Mouse (Mus musculus) layer of hippocampus, adult 2 months (tissue): ENCODE results near the gene Arrdc1. TPM values are rescaled to one million over a fixed set of nuclear protein-coding genes. Genes with fewer than 3 reads are reported as not detected.
"Not testable (repeated sequence)": the region's sequence is repeated elsewhere in the genome, so short reads cannot be mapped to it uniquely, and the experiment has no call there.

Source experiments
- DNase-seq, 2 experiments: peaks; one replicate each; pipeline ENCODE4 v3.0.0; 2022; ENCODE audit warnings: low spot score in 2 of 2
- H3K27ac ChIP-seq: fragments of 200-600 bp; 2 replicates; pipeline ENCODE4 v1.8.1; 2022
- H3K4me3 ChIP-seq: fragments of 200-600 bp; 2 replicates; pipeline ENCODE4 v1.8.1; 2022; ENCODE audit warnings: mild to moderate bottlenecking
- CTCF ChIP-seq: fragments of 200-600 bp; conservative IDR thresholded peaks from 2 replicates; pipeline ENCODE4 v1.8.1; 2022; ENCODE audit warnings: antibody characterized with exemption, mild to moderate bottlenecking, moderate library complexity
- total RNA-seq, 2 experiments: library from RNA; stranded (reverse); gene quantifications; 2 replicates each; pipeline ENCODE4 v1.2.3; 2021

The Arrdc1 gene
- total RNA-seq, 2 experiments from 2014 or later: 11.5 to 18.3 TPM

- TF ChIP-seq CTCF: peak; percentile 65
- DNase-seq: peak in 1 of 2 experiments; percentile 35
- not testable (repeated sequence) for H3K27ac ChIP-seq, H3K4me3 ChIP-seq
These were observed 9.3 kb upstream of the Arrdc1 start for GRCm38 (mm10) chr2:24944304-24944703.

GRCm38 (mm10) chr2:24942092-24942491 lies 7.0 kb upstream of the Arrdc1 start:
- no peak overlapping the region for H3K4me3 ChIP-seq
- DNase-seq: no peak
- TF ChIP-seq CTCF: no peak
- no peak overlapping the region for H3K27ac ChIP-seq

DNA sequence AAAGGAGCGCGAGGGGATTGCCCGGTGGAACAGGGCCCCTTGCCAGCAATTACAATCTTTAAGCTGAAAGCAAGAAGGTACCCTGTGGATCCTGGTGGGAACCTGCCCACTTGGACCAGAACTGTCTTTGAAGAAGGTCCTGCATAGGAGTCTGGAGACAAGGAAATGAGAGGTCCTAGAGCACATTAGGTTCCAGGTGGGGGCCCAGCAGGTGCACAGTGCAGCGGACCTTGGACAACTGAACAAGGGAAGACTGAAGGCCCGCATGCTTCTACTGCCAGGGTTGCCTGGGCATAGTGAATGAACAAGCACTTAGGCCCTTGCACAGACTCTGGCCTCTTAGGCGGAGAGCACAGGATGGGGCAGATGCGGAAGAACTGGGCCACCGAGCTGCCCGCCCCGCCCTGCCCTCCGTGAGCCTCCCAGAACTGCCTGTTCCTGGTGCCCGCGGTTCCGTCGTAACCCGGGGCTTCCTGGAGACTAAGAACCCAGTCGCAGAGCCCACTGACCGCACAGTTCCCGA lies 550 bp downstream of the Arrdc1 start:
- Histone ChIP-seq H3K4me3 (peak overlapping the region; percentile 74), H3K27ac (peak overlapping the region; percentile 78)
- no peak for TF ChIP-seq CTCF
- DNase-seq: no peak

DNA sequence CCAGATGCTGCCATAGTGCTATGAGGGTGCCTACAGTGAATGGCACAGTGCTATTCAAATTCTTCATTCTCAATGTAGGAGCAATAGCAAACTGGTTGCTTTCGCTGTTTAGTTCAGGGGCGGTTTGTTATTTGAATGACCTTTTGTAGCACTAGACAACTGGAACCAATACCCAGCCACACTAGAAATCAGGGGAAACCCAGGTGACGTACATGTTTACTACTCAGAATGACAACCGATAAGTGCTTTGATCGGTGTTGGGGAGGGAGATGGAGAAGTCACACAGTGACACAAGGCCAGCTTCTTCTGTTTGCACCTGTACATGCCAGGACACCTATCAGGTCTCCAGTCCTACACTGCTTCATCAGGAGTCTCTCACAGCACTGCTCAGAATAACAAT lies 5.5 kb downstream of the Arrdc1 start:
- no peak for DNase-seq
- no peak for TF ChIP-seq CTCF
- Histone ChIP-seq H3K4me3 (no peak overlapping the region), H3K27ac (no peak overlapping the region)

DNA sequence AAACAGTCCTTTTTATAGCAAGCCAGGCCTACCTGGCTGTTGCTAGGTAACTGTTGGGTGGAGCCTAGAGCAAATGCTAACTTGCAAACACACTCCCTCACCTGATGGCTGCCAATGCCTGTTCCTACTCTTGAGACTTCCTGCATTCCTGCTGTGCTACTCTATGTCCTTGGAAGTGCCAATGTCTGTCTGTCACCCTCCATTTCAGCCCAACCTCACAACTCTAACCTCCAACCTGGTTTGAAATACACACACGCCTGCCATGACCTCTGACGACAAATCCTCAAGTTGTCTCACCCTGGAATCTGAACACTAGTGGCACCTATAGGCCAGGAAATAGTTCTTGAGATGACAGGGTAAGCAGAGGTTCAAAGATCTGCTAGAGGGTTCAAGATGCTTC lies 5.9 kb downstream of the Arrdc1 start:
- H3K27ac ChIP-seq: no peak overlapping the region
- no peak for TF ChIP-seq CTCF
- no peak for DNase-seq
- no peak overlapping the region for H3K4me3 ChIP-seq

GRCm38 (mm10) chr2:24927810-24928479 lies 7.1 kb downstream of the Arrdc1 start:
- DNase-seq: no peak
- no peak overlapping the region for H3K27ac ChIP-seq
- TF ChIP-seq CTCF: no peak
- H3K4me3 ChIP-seq: no peak overlapping the region

- DNase-seq: no peak
- Histone ChIP-seq H3K4me3 (no peak overlapping the region), H3K27ac (no peak overlapping the region)
- no peak for TF ChIP-seq CTCF
These were observed 8.1 kb downstream of the Arrdc1 start for GRCm38 (mm10) chr2:24926965-24927358.

DNA sequence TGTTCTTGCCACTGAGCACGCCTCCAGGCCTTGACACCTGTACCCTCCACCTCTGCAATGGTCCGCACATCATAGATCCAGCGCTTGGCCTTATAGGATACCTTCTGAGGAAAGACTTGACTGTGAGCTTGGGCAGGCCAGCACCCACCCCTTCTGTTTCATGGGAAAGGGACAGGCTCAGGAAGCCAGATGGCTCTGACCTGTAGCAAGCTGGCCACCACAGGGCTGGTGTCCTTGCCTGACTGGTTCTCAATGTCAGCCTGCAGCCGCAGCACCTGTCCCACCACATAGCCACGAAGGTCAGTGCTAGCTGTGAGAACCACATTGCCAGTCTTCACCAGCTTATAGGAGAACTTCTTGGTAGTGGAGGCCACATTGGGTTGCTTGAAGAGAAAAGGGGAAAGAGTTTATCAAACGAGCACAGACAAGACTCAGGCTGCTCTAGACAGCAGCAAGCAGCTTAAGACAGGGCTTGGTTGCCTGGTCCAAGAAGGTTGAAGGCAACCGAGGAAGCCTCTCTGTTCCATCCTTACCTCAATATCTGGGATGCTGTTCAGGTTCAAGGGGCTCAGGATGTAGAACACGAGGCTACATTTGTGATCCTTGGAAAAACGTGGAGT lies 8.6 kb downstream of the Arrdc1 start:
- Histone ChIP-seq H3K27ac (no peak overlapping the region), H3K4me3 (no peak overlapping the region)
- TF ChIP-seq CTCF: no peak
- DNase-seq: no peak

GRCm38 (mm10) chr2:24925284-24925683 lies 9.8 kb downstream of the Arrdc1 start:
- TF ChIP-seq CTCF: no peak
- H3K4me3 ChIP-seq: no peak overlapping the region
- DNase-seq: no peak
- no peak overlapping the region for H3K27ac ChIP-seq

- no peak overlapping the region for H3K4me3 ChIP-seq
- peak; percentile 77 for TF ChIP-seq CTCF
- no peak overlapping the region for H3K27ac ChIP-seq
- DNase-seq: no peak
These were observed 11.5 kb downstream of the Arrdc1 start for GRCm38 (mm10) chr2:24923561-24923960.

- TF ChIP-seq CTCF: no peak; the same call in 1 of the 2 replicates
- no peak for DNase-seq
- Histone ChIP-seq H3K27ac (peak overlapping the region; percentile 95), H3K4me3 (peak overlapping the region; percentile 90)
These were observed 15.2 kb downstream of the Arrdc1 start for GRCm38 (mm10) chr2:24919839-24920175.

DNA sequence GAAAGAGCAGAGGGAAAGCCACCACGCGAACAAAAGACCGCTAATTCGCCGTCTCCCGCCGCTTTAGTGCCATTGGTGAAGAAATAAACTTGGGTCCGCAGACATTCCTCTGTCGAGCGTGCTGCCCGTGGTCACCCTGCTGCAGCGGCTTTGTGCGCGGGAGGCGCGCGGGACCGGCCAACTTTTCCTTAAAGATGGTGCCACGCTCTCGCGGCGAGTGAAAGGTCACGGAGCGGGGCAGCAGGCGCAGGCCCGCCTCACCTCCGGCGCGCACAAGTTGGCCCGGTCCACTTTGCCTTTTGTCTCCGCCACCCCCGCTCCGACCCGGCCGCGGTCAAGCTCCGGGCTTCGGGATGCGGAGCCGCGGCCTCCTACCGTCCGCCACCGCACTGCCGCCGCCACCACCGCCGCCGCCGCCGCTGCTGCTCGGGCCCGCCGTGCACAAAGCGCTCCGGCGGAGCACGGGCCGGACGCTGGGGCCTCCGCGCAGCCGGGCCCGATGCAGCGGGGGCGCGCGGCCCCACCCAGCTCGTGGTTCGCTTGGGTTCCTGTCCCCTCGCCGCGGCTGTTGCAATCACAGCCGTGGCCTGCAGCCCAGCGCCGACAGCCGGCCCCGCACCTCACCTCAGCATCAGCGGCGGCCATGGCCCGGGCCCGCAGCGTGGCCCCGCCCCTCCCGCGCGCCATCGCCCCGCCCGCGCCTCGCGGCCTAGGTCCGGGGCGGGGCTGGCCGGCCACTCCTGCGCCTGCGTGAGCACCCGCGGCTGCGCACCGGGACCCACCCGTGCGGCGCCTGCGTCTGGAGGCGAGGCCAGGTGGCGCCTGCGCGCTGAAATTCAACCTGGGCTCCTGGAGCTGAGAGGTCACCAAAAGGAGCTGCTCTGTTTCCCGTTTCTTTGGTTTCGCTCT lies 15.9 kb downstream of the Arrdc1 start, which contains the start of gene Ehmt1:
Gene Ehmt1, minus strand, starts transcription at position 685 of the 909 bp plus-strand sequence.
- peak; percentile 94 to 95 for DNase-seq
- H3K4me3 ChIP-seq: peak within 1 kb of the TSS; percentile 90
- TF ChIP-seq CTCF: peak; percentile 35

GRCm38 (mm10) chr2:24914762-24915161 lies 20.3 kb downstream of the Arrdc1 start:
- H3K27ac ChIP-seq: no peak overlapping the region
- no peak for DNase-seq
- TF ChIP-seq CTCF: no peak
- H3K4me3 ChIP-seq: no peak overlapping the region

More for the DNA sequence above, 15.9 kb downstream of the Arrdc1 start, which contains the start of gene Ehmt1:
- H3K27ac ChIP-seq: peak within 1 kb of the TSS; percentile 95
